Mouse (Mus musculus) heart, postnatal 0 days (tissue): ENCODE measurements around the gene Ttll3.

Source experiments
- CTCF ChIP-seq: IDR thresholded peaks from 2 replicates; pipeline ENCODE4 v1.5.1; 2016; ENCODE audit warnings: antibody characterized with exemption, control low read depth, low read depth
- EP300 ChIP-seq: IDR thresholded peaks from 2 replicates; pipeline ENCODE4 v1.6.1; 2016; ENCODE audit warnings: antibody characterized with exemption, low read depth

DNA sequence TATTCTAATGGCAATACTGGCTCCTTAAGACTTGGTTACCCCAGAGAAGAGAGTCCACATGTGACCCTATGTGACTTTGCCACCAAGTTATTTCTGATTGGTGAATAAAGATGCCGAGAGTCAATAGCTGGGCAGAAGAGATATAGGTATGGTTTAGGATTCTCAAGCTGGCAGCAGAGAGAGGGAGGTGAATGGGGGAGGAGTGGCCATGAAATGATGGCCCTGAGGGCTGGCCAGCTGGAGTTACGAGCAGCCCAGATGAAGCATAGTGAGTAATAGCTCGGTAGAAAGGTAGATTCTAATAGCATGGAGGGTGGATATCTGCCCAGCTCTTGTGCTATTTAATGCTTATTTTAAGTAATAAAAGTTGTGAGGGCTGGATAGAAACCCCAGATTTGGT, 36.2 kb upstream of the Ttll3 start:
- TF ChIP-seq CTCF (no peak), EP300 (no peak)
